Mouse (Mus musculus): ENCODE data around the gene Ankrd54.

Ankrd54 gene

GRCm38 (mm10) chr15:79062376-79063159 lies at the start of gene Ankrd54:
Gene Ankrd54 (minus strand): TSS chr15:79062893.
- DNase-seq (ENCODE audit: low read depth): peak; percentile 100

DNA sequence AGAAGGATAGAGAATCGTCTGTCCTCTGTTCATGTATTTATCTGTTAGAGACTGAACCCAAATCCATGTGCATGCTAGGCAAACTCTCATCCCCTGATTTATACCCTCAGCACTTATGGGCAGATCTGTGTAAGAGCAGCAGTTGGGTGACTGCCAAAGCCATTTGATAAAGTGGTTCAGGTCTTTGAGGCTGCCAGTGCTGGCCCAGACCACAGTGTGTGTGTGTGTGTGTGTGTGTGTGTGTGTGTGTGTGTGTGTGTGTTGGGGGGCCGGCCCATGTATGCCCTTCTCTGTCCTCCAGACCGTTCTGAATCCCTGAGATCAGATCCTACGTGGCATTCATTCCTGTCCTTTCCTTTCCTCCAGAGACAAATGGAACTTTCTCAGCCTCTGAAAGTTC lies 49.1 kb upstream of the Ankrd54 start:
- DNase-seq (ENCODE audit: low read depth): no peak

- DNase-seq (ENCODE audit: low read depth): no peak
Observed at GRCm38 (mm10) chr15:79110528-79110927, 47.8 kb upstream of the Ankrd54 start.

DNA sequence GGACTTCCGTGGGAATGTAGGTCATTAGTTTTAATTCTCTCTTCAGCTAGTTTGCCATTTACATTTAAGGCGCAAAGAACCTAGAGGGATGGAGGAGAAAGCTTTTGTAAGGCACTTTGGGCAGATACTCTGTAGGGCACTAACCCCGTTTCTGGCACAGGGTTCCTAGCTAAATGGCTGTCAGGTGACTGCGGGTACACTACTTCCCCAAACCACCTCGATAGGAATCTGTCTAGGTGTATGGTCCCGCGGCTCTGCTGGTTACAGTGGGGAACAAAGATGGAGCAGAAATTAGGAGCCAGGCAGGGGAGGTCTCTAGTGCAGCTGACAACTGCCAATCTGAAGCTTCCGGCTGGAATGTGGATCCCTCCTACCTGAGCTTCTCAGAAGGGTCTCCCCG lies 47.3 kb upstream of the Ankrd54 start:
- no peak for DNase-seq (ENCODE audit: low read depth)

DNA sequence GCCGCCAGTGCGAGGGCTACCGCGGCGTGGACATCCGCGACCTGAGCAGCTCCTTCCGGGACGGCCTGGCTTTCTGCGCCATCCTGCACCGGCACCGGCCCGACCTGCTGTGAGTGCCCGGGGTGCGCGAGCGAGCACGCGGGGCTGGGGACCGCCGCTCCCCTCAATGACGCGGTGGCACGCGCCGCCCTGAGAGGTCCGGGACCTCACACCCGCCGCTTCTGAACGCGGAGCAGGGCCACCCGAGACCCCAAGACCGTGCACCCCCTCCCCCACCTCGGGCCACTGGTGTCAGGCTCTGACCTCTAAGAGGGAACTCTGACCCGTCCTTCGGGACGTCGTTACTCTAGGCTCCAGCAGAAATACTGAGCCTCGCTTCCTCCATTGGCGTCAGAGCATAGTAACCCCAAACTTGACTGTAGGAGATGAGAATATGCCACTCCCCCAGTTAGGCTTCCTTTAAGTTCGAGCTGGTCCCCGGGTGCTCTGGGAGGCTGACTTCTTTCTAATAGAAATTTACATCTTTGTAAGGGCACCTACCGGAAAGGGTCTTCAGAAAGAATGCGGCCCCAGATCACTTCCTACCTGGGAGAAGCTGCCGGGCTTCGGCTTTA lies 46.7 kb upstream of the Ankrd54 start:
- DNase-seq (ENCODE audit: low read depth): no peak

GRCm38 (mm10) chr15:79108421-79109320 lies 46.0 kb upstream of the Ankrd54 start, which contains the start of gene Micall1:
Gene Micall1 (plus strand): TSS chr15:79108898.
- peak; percentile 30 for DNase-seq (ENCODE audit: low read depth)

DNA sequence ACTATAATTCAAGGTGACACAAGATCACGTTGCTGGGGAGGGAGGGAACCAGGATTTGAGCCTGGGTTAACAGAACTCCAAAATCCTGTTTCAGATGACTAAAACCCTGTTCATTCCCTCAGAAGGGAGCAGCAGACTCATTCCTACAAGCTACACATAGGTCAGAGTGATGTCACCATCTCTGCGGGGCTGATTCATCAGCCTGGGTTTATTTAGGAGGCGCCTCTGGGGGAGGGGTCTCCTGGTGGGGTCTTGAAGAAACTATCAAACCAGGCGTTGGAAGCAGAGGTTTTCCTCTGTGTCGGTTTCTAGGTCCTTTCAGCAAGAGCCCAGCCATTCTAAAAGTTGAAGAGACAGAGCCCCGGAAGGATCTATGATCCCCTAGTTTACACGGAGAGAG lies 45.3 kb upstream of the Ankrd54 start:
- DNase-seq (ENCODE audit: low read depth): peak; percentile 71

DNA sequence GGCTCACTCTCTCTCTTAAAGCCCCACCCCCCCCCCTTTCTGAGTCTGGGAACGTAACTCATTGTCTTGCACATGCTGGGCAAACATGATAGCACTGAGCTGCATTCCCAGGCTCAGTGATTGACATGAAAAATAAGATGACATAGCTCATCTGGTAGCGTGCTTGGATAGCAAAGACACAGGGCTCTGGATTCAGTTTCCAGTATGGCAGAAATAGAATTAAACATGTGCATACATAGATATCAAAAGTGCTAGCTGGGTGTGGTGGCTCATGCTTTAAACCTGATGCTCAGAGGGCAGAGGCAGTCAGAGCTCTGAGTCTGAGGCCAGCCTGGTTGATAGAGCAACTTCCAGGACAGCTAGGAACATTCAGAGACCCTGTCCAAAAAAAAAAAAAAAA lies 43.1 kb upstream of the Ankrd54 start:
- DNase-seq (ENCODE audit: low read depth): no peak

- DNase-seq (ENCODE audit: low read depth): no peak
Observed at GRCm38 (mm10) chr15:79103264-79103663, 40.6 kb upstream of the Ankrd54 start.

DNA sequence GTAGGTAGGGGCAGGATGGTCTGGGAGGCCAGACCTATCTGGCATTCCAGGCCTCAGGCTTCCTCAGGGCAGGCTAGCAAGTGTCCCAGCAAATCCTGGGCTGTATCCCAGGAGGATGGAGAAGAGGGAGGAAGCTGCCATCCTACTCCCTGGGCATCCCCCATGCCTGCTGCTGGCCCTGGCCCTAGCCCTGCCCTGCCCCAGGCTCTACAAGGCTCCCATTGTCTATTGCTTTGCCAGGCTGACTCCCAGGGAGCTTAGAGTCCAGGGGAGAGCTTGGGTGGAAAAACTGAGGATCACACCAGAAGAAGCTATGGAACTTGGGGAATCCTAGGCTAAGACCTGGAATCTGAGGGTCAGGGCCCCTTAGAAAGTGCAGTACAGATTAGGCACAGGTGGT lies 38.8 kb upstream of the Ankrd54 start:
- DNase-seq (ENCODE audit: low read depth): no peak

DNA sequence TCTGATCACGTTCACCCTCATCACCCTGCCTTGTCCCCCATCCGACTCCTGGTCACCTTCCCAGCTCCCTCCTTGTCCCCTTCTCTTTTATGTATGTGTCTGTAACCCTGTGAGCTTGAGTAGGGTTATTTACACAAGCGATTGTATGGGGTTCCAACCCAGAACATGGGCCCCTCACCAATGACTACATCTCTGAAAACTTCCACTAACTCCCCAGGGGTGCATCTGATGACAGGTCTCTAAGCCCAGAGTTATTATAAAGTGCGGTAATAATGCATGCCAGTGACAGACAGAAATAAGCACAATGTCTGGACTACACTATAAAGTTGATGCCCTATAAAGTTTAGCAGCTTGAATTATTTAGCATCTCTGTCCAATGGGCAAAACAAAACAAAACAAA lies 37.7 kb upstream of the Ankrd54 start:
- no peak for DNase-seq (ENCODE audit: low read depth)

GRCm38 (mm10) chr15:79099456-79099855 lies 36.8 kb upstream of the Ankrd54 start:
- no peak for DNase-seq (ENCODE audit: low read depth)

DNA sequence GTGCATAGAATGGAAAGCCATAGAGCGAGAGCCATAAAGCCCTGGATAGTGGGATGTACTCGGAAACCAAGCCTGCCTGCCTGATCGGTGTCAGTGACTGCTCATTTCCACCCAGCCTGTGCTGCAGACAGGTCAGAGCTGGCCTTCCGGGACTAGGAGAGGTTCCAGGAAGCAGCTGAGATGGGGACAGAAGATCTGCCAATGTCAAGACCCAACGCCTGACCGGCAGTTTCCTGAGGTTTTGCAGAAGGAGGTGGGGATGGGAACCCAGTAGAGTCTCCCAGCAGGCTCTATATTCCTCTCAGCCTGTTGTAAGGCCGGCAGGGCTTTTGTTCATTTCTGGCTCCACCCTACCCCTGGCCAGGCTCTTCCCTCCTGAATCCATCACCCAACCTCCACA lies 36.2 kb upstream of the Ankrd54 start:
- no peak for DNase-seq (ENCODE audit: low read depth)

DNA sequence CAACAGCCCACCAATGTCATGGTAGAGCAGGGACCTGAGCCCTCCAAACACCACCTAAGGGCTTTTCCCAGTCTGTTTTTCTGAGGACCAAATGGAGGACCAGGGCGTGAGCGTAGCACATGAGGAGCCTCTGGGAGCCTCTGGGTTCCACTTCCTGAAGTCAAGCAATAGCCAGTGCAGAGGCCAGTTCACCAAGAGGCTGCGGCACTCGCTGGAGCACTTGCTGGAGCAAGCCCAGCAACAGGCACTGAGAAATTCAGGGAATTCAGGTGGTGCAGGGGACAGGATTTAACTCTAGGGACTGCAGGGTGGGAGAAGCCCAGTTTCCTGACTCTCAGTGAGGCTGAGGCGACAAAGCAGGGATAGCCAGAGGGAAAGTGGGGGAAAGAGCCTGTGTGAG lies 35.5 kb upstream of the Ankrd54 start:
- no peak for DNase-seq (ENCODE audit: low read depth)

- DNase-seq (ENCODE audit: low read depth): peak; percentile 54
Observed at GRCm38 (mm10) chr15:79097611-79098025, 34.9 kb upstream of the Ankrd54 start.

- DNase-seq (ENCODE audit: low read depth): peak; percentile 43
Observed at GRCm38 (mm10) chr15:79097135-79097534, 34.4 kb upstream of the Ankrd54 start.

DNA sequence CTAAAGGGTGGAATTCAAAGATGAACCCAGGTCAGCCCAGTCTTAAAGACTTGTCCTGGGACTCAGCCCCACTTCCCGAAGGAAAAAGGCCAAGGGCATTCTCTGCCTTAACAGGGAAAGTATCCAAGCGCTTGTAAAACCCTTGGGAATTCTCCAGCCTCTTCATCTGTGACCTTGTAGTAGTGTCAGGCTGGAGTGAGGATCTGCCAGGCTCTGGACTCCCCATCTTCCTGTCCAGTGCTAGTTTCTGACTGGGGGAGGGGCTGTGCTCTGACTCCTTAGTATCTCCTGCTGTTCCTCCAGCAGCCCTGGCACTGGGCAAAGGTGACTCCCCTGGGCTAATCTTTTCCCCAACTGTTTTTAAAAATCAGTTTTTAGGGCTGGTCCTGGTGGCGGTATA lies 33.9 kb upstream of the Ankrd54 start:
- no peak for DNase-seq (ENCODE audit: low read depth)

DNA sequence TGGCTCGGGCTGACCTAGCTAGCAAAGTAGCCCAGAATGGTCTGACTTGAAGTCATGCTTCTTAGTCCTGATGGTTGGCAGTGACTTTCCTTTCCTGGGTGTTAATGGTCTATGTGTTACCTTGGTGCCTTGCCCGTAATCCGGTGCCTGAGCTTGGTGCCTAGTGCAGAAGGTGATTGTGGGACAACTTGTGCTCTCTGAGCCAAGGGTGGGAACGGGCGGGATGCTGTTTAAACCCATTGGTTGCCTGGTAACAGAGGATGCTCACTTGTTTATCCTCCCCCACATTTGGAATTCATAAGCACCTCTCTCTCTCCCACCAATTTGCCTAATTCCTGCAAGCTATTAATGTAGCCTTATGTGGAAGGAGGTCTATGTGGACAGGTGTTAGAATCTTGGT lies 32.8 kb upstream of the Ankrd54 start:
- no peak for DNase-seq (ENCODE audit: low read depth)

DNA sequence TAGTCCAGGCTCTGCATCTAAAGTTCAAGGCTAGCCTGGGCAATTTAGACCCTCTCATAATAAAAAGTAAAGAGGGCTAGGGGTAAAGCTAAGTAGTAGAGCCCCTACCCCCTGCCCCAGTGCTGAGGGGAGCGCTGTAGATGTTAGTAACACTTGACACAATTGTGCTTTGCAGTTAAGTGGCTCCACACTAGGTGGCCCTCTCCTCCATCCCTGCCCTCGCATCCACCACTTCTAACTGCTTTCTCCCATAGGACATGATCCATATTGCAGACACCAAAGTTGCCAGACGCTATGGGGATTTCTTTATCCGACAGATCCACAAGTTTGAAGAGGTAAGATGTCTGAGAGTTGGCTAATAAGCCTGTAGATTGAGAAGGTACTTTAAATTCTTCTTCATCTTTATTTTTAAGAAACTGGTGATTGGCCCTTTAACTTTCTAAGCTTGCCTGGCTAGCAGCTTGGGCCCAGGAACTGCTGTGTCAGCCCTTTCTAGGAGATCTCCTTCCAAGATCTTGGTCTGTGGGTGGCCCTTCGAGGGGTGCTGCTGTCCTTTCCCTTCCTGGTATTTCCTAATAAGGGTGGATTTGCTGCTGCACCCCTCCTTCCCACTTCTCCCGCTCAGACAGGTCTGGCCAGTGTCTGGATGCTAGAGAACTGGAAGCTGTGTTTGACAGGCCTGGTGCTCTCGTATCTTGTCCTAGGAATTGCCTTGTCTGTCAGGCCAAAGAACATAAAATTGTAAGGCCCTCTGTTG lies 30.6 kb upstream of the Ankrd54 start:
- no peak for DNase-seq (ENCODE audit: low read depth)

DNA sequence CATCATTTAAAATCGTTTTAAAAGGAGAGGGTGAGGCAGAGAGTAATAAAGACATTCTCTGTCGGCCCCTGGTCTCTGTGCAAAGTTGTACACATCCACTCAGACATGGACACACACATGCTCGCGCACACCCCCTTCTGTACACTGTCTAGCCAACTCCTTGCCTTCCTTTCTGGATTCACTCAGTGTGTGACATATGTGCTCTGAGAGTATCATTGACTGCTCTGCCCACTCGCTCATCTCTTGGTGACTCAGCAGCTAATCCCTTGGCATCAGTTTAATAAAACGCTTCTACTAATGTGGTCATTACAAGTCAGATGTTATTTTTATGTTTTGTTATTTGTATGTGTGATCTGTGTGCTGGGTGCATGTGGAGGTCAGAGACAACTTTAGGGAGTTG lies 29.6 kb upstream of the Ankrd54 start:
- no peak for DNase-seq (ENCODE audit: low read depth)

- DNase-seq (ENCODE audit: low read depth): no peak
Observed at GRCm38 (mm10) chr15:79079567-79079966, 16.9 kb upstream of the Ankrd54 start.

Data from fibroblast of lung, adult 2 months (primary cell).